Mouse (Mus musculus) liver, postnatal 0 days (tissue): ENCODE results near the gene Nedd4. TPM values are rescaled to one million over a fixed set of nuclear protein-coding genes. Genes with fewer than 3 reads are reported as not detected.
"Not testable (repeated sequence)": the region's sequence is repeated elsewhere in the genome, so short reads cannot be mapped to it uniquely, and the experiment has no call there.

ENCODE experiments used
- ATAC-seq: fragments of 200-750 bp; cut with Nextera tagmentation; 2 replicates; pipeline ENCODE4 v1.8.0; 2017; ENCODE audit warnings: mild to moderate bottlenecking, moderate library complexity
- DNase-seq: peaks from one replicate; pipeline ENCODE4 v3.0.0-alpha.2; 2016
- H3K27ac ChIP-seq: fragments of 300-500 bp; sonication (generic); 2 replicates; pipeline ENCODE4 v1.5.1; 2014; ENCODE audit warnings: antibody characterized with exemption, moderate library complexity, mild to moderate bottlenecking, low read depth
- H3K27me3 ChIP-seq: fragments of 300-500 bp; sonication (generic); 2 replicates; pipeline ENCODE4 v1.6.1; 2014; ENCODE audit warnings: low read length, control low read depth, mixed read lengths; ENCODE audit not compliant: insufficient read depth
- H3K36me3 ChIP-seq: fragments of 300-500 bp; sonication (generic); replicated peaks from 2 replicates; pipeline ENCODE4 v1.6.1; 2014; ENCODE audit warnings: mild to moderate bottlenecking, control low read depth, low read length, moderate library complexity, mixed read lengths; ENCODE audit not compliant: insufficient read depth
- H3K4me1 ChIP-seq: fragments of 300-500 bp; sonication (generic); 2 replicates; pipeline ENCODE4 v1.6.1; 2014; ENCODE audit warnings: antibody characterized with exemption, mild to moderate bottlenecking, control low read depth; ENCODE audit not compliant: insufficient read depth
- H3K4me2 ChIP-seq: fragments of 300-500 bp; sonication (generic); 2 replicates; pipeline ENCODE4 v1.6.1; 2014; ENCODE audit warnings: low read depth, mild to moderate bottlenecking, low read length, moderate library complexity, mixed read lengths
- H3K4me3 ChIP-seq: fragments of 300-500 bp; sonication (generic); 2 replicates; pipeline ENCODE4 v1.5.1; 2014; ENCODE audit warnings: low read depth, low read length
- H3K9ac ChIP-seq: fragments of 300-500 bp; sonication (generic); replicated peaks from 2 replicates; pipeline ENCODE4 v1.6.1; 2014; ENCODE audit warnings: mild to moderate bottlenecking, moderate library complexity
- H3K9me3 ChIP-seq: fragments of 300-500 bp; sonication (generic); 2 replicates; pipeline ENCODE4 v1.6.1; 2016; ENCODE audit warnings: mild to moderate bottlenecking, control low read depth, low read length, mixed read lengths
- CTCF ChIP-seq: sonication (generic); IDR thresholded peaks from 2 replicates; pipeline ENCODE4 v1.5.1; 2016; ENCODE audit warnings: antibody characterized with exemption, low read depth
- EP300 ChIP-seq: IDR thresholded peaks from 2 replicates; pipeline ENCODE4 v1.6.1; 2016; ENCODE audit warnings: antibody characterized with exemption, low read depth, mild to moderate bottlenecking
- WGBS: fragments of 180-500 bp; shearing (Covaris S2); extraction: QIAGEN DNeasy Blood & Tissue Kit; methylation state at CpG from one replicate; pipeline ENCODE4 v1.1.7; 2014; ENCODE audit not compliant: insufficient replicate concordance; 5-methylcytosine and 5-hydroxymethylcytosine counted together
- polyA plus RNA-seq: library from polyadenylated mRNA; unstranded; fragments of >200 nt; fragmentation: Nextera tagmentation; extraction: Ambion mirVana; gene quantifications from 2 replicates; pipeline ENCODE4 v1.2.1, GENCODE M21; 2015

Nedd4 gene
- polyA plus RNA-seq, 1 experiment from 2014 or later = 70.3 TPM

- WGBS = 3% methylated on average over 27 of the region's 27 CpGs
- H3K27ac ChIP-seq = peak overlapping the region; percentile 96
- peak; percentile 96 for ATAC-seq
- H3K9me3 ChIP-seq = no peaks in the 10 kb centered on the region
- H3K4me2 ChIP-seq = peak overlapping the region; percentile 75
- H3K27me3 ChIP-seq = no peaks in the 10 kb centered on the region
- peaks cover 22% of the 10 kb centered on the region for H3K4me1 ChIP-seq
- DNase-seq = peak; percentile 86
- TF ChIP-seq EP300 (peak; percentile 80), CTCF (no peak)
- H3K9ac ChIP-seq = peak overlapping the region; percentile 61
- H3K4me3 ChIP-seq = peak overlapping the region; percentile 42
- no peaks in the 10 kb centered on the region for H3K36me3 ChIP-seq
Measured at GRCm38 (mm10) chr9:72639843-72640621, 22.1 kb upstream of the Nedd4 start.

GRCm38 (mm10) chr9:72640642-72641041, 21.5 kb upstream of the Nedd4 start:
- DNase-seq = no peak
- 44% methylated on average over 7 of the region's 7 CpGs for WGBS
- no peaks in the 10 kb centered on the region for H3K9me3 ChIP-seq
- no peak overlapping the region for H3K4me3 ChIP-seq
- H3K36me3 ChIP-seq = no peaks in the 10 kb centered on the region
- H3K27me3 ChIP-seq = no peaks in the 10 kb centered on the region
- no peak for ATAC-seq
- H3K9ac ChIP-seq = peak overlapping the region; percentile 61; the same call in 1 of the 2 replicates
- TF ChIP-seq EP300 (no peak), CTCF (no peak)
- H3K4me1 ChIP-seq = peaks cover 22% of the 10 kb centered on the region
- peak overlapping the region; percentile 75 for H3K4me2 ChIP-seq
- H3K27ac ChIP-seq = peak overlapping the region; percentile 96

- no peak for TF ChIP-seq EP300
- TF ChIP-seq CTCF = no peak
- WGBS = 69% methylated on average over 6 of the region's 6 CpGs
- no peak overlapping the region for H3K4me3 ChIP-seq
- ATAC-seq (no peak), DNase-seq (no peak)
- no peaks in the 10 kb centered on the region for H3K9me3 ChIP-seq
- no peaks in the 10 kb centered on the region for H3K27me3 ChIP-seq
- H3K4me1 ChIP-seq = peaks cover 22% of the 10 kb centered on the region
- no peak overlapping the region for H3K4me2 ChIP-seq
- no peak overlapping the region for H3K9ac ChIP-seq
- H3K27ac ChIP-seq = peak overlapping the region; percentile 96
- no peaks in the 10 kb centered on the region for H3K36me3 ChIP-seq
Measured at GRCm38 (mm10) chr9:72641093-72641680, 21.0 kb upstream of the Nedd4 start.

GRCm38 (mm10) chr9:72642756-72643447, 19.2 kb upstream of the Nedd4 start:
- H3K4me2 ChIP-seq = not testable (repeated sequence)

GRCm38 (mm10) chr9:72643651-72644417, 18.3 kb upstream of the Nedd4 start:
- H3K4me3 ChIP-seq = no peak overlapping the region
- H3K9ac ChIP-seq = no peak overlapping the region
- WGBS = 73% methylated on average over 6 of the region's 6 CpGs
- H3K27me3 ChIP-seq = no peaks in the 10 kb centered on the region
- H3K36me3 ChIP-seq = no peaks in the 10 kb centered on the region
- DNase-seq = no peak
- H3K9me3 ChIP-seq = no peaks in the 10 kb centered on the region
- H3K4me1 ChIP-seq = peaks cover 22% of the 10 kb centered on the region
- 0 out of 2 replicates have a peak overlapping the region, but pooled peaks have one; percentile 26 for H3K27ac ChIP-seq
- ATAC-seq = no peak
- H3K4me2 ChIP-seq = no peak overlapping the region
- TF ChIP-seq EP300 (no peak), CTCF (no peak)

More at GRCm38 (mm10) chr9:72642756-72643447, 19.2 kb upstream of the Nedd4 start:
- not testable (repeated sequence) for H3K27me3 ChIP-seq, DNase-seq, H3K9me3 ChIP-seq, H3K9ac ChIP-seq, H3K27ac ChIP-seq, H3K36me3 ChIP-seq, H3K4me3 ChIP-seq, ATAC-seq
- WGBS = 92% methylated on average over 4 of the region's 4 CpGs
- peaks cover 22% of the 10 kb centered on the region for H3K4me1 ChIP-seq
